Mouse (Mus musculus) NIH3T3 (cell line): ENCODE results near the gene Sh2b1.

Experiments used
- DNase-seq: peaks from one replicate; pipeline ENCODE4 v3.0.0-alpha.2; 2012; ENCODE audit warnings: low read depth

Sh2b1 gene

DNA sequence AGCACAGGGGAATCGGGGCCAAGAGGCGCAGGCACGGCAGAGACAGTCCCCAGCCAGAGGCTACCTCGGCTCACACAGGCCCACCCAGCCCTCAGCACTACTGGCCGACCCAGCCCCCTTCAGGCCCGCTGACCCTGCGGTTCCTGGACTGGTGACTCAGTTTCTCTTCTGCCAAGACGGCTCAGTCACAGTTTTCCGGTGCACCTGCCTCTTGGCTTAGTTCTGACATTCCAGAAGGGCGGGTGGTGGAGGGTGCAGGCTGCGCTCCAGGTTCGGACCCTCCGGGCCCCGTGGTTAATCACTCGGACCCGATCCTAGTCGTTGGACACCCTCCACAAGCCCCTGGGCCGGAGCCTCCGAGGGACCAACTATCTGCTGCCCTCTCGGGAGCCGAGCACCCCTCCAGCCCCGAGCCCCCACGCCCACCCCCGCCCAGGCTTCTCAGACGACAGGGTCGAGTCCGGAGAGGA lies 703 bp downstream of the Sh2b1 start:
- DNase-seq: peak; percentile 51

GRCm38 (mm10) chr7:126473470-126474086 lies 1.6 kb downstream of the Sh2b1 start:
- DNase-seq: no peak

DNA sequence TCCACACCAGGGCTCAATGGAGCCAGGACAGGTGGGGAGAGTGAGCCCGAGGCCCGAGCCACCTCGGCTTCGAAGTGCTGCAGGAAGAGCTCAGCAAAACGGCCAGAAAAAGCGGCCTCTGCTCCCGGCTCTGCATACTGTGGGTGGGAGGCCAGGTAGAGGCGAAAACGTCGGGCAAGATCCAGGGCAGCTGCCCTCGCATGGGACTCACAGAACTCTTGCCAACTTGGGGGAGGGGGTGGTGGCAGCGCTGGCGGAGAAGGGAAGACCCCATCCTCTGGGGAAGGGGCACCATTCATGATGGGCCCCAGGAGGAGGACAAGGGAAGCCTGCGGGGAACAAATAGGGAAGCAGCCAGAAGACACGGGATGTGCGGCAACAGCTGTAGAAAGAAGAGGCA lies 2.5 kb downstream of the Sh2b1 start:
- DNase-seq: no peak

DNA sequence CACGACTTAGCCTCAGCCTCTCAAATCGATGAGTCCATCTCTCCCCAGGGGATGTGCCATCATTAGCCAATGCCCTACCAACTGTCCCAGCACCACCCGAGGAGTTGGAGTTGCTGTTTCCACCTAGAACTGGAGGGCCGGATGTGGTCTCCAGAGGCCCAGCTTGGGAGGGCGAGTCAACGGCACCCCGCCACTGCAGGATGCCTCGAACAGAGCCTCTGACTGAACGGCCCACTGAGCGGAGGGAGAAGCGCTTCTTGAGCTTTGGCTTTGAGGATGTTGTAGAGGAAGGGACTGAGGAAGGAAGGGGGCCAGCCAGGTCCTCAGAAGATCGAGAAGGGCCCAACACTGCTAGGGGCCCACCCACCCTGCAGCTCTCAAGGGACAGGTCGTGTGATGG lies 2.9 kb downstream of the Sh2b1 start:
- no peak for DNase-seq

DNA sequence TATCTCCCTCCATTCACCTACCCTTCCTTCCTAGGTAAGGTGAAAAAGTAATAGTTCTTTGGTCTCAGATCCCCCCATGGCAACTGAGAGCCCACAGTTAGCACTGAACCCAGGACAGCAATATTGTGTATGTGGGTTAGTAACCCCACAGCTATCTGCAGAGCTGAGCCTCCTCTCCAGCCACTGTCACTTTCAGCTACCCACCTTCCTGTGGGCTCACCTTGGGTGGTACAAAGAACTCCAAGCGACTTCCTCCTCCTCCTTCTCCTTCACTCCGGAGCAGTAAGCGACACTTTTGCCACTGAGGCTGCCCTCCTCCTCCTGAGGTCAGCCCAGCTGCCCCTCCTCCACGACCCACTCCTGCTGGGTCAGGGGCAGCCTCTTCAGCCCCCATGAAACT lies 3.4 kb downstream of the Sh2b1 start:
- DNase-seq: no peak

DNA sequence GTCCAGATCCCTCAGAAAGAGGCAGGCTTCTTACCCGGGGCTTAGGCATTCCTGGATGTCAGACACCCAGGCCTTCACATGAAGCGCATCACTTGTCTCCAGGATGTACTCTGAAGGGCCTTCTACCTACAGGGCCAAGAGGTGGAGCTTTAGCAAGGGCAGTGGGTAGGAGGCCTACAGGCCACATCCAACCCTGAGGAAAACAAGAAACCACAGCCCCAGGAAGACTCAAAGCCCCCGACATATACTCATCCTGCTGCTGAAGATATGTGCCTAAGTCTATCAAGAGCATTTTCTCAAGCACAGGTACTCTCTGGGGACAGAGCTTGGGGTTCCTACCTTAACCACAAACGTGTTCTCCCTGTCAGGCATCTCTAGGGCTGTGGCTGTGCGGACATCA lies 3.9 kb downstream of the Sh2b1 start:
- DNase-seq: no peak

GRCm38 (mm10) chr7:126470077-126470476 lies 5.1 kb downstream of the Sh2b1 start:
- no peak for DNase-seq

DNA sequence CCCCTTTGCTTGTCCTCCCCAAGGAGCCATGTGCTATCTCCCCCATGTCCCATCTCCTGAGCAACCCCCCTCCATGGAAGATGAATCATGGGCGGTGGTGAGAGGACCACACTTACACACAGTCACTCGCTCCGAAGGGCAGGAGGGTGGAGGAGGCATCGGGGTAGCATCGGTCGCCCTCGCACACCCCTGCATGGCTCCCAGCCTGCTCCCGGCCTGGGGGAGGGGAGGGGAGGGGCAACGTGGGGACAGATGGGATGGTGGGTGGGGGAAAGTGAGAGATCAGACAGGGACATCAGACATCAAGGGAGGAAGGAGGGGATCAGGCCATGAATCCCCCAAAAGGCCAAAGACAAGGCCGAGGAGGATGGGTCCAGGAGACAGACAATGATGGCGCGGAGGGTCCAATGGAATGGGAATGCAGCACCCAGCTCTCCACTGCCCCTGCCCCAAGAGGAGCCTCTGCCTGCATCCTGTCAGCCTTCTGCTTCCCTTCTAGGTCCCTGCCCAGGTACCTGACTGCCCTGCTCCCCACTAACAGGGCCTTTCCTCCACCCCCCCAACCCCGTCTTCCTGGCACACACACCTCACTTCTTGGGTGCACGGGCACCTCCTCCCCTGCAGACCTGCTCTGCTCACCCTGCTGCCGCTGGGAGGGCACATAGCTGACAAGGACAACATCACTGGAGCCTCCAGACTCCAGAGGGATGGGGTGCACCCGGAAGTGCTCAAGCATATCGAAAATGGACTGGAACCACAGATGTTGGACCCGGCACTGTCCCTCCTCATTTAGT lies 7.2 kb downstream of the Sh2b1 start:
- DNase-seq: no peak

DNA sequence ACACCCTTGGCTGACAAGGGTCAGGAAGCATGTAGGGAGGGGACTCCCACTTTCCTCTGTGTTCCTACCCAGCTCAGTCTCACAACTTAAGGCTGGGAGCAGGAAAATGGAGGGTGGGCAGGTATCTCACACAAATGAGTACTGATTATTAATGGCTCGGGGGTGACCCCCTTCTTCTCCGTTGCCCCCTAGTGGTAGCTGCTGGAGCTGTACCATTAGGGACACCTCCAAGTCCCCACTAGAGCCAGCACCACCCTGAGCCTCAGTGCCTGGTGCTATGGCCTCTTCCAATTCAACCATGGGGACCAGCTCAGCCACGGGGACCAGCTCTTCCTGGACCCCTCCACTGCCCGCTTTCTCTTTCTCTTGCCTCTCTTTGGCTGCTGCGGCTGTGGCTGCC lies 8.0 kb downstream of the Sh2b1 start:
- peak; percentile 44 for DNase-seq

DNA sequence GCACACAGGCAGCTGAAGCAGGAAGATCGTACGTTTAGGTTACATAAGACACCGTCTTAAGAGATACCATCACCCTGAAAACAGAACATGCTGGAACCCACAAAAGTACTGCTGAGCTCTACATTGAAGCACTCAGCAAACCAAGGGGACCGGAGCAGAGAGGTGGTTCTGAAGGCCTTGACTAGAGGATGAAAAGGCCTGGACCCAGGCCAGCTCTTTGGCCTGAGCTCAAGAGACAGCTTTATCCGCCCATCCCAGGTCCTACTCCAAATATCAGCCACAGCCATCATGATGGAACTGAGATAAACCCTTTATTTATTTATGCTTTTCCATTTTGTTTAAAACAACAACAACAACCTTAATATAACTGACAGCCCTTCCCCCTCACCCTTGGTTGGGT lies 8.5 kb downstream of the Sh2b1 start:
- no peak for DNase-seq

DNA sequence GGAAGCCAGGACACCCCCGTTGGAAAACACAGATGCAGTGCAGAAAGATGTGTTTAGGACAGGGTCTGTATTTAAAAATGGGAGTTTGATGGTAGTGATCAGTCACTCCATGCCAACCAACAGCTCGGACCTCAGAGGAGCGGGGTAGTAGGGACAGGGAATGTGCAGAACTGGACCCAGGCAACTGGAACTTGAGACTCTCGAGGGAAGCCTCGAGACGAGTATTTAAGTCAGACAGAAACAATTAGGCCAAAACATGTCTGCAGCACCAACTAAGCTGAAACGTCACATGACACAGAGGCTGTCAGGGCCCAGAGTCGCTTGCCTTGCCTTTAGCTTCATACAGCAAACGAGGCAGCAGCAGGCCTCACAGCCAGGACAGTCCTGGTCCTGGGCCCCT lies 9.1 kb downstream of the Sh2b1 start:
- DNase-seq: no peak

DNA sequence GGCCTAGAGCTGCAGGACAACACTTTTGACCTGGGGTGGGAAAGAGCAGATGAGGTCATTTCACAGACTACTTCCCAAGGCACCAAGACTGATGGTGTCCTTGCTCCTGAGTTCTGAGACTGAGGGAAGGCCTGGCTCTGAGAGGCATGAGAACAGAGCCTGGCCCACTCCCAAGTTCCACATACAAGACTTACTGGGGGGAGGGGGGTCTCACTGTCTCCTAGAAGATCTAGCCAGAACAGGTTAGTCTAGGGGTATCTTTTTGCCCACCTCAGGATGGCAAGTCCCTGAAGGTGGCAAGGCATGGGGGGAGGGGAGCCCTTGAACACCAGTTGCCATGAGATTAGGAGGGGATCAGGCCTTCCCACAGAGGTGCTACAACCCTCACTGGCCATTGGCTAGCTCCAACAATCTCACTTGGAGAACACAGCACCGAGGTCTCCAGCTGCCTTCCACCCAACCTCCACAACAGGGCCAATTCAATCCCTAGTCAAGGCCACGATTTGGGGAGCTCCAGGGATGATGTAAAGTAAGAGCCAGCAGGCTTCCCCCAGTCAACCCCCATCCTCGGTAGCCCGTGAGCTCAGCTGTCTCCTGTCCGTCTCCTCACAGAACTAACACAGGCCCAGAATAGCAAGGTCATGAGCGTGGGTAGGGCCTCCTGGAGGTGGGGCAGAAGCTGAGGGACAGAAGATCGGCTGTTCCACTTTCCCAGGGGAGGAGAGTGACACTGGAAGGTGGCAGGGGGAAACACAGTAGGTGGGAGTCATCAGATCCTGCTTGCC lies 9.8 kb downstream of the Sh2b1 start:
- DNase-seq: no peak

- DNase-seq: no peak
Observed at GRCm38 (mm10) chr7:126464836-126465235, 10.4 kb downstream of the Sh2b1 start.

- DNase-seq: peak; percentile 9
Observed at GRCm38 (mm10) chr7:126464121-126464520, 11.1 kb downstream of the Sh2b1 start.

- no peak for DNase-seq
Observed at GRCm38 (mm10) chr7:126463547-126463946, 11.7 kb downstream of the Sh2b1 start.

DNA sequence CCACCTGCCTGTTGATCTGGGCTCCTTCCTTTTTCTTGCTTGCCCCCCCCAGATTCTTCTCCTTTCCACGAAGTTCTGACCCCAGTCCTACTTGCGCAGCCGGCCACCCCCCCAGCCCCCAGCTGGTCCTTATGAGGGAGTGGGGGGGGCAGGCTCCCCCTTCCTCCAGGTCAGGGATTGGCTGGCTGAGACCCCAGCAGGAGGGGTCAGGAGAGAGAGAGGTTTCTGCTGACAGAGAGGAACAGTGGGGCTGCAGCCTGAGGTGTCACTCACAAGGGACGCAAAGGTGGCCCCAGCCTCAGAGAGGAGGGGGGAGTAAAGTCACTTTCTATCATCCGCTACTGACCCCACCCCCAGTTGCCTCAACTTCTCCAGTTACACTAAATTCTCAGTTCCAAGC lies 12.2 kb downstream of the Sh2b1 start, which contains the start of gene Atp2a1:
Gene Atp2a1 (minus strand): TSS at position 105 of the 400 bp plus-strand sequence.
- no peak for DNase-seq

DNA sequence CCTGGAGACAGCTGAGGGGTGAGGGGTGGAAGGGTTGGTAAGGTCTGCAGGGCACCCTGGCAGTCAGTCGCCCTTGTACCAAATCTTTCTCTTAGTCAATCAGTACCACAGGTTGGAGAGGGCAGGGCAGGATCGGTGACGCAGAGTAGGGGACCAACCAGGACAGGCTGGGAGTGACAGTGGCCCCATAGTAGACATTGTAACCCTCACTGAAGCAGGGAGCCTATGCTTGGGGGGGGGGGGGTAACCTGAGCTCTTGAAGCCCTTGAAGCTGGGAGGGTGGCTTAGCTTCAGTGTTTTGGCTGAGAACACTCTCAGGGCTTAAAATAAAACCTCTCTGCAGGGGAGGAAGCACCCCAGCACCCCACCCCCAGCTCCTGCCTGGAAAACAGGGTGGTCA lies 13.6 kb downstream of the Sh2b1 start:
- DNase-seq: no peak

DNA sequence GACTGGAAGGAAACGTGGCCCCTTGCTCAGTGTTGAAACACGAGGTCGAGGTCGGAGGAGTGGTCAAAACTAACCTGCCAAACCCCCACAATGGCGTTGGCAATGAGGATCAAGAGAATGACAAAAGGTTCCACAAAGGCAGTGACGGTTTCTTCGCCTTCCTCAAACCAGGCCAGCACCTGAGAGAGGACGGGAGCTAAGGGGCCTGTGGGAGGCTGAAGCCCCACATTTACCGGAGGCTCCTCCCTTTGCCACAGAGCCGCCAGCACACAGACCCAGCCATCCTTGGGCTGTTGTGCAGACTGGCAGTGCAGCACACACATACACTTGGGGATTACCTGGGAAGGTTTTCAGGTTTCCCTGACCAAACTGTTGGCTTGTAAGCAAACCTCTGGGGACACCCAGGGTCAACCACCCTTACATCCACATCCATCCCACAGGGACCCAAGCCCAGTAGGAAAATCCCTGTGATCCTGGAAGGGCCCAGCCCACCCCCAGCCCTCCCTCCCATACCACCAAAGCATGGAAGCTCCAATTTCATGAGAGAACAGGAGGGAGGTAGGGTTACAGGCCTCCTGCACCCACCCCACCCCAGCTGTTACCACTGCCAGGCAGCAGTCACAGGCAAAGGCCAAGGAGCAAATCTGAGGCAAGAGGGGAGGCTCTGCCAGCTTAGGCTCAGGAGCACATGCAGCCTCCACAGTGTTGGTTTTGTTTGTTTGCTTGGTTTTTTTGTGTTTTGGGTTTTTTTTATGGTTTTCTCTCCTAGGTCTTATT lies 14.4 kb downstream of the Sh2b1 start:
- DNase-seq: no peak

- DNase-seq: no peak
Observed at GRCm38 (mm10) chr7:126458844-126459618, 16.2 kb downstream of the Sh2b1 start.

GRCm38 (mm10) chr7:126458225-126458624 lies 17.0 kb downstream of the Sh2b1 start:
- no peak for DNase-seq
